Mouse (Mus musculus): ENCODE data around the gene Gm9999.
A peak's percentile ranks its signal among the peaks of the same experiment; 100 is the strongest.
"Not testable (repeated sequence)": the region's sequence is repeated elsewhere in the genome, so short reads cannot be mapped to it uniquely, and the experiment has no call there.

Gene Gm9999

DNA sequence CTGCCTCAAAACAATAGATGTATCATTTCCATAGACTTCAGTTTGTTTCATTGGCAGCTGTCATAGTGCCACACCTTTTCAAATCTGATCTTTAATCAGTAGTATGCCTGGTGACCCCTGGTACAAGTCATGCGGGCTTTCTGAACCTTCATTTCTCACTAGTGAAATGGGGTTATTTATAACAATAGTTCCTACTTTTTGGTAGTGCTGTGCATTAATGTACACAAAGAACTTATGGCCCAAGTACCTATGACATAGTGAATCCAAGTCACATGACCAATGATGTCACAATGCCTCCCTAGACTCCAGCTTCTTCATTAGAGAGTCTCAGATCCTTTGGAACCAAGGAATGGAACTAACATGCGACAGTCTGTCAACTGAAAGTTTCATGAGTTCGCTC is at the start of gene Gm9999:
Gene Gm9999, plus strand, starts transcription at position 301 of the 400 bp plus-strand sequence.
- no peak for DNase-seq (ENCODE audit: low read depth, low spot score)

DNA sequence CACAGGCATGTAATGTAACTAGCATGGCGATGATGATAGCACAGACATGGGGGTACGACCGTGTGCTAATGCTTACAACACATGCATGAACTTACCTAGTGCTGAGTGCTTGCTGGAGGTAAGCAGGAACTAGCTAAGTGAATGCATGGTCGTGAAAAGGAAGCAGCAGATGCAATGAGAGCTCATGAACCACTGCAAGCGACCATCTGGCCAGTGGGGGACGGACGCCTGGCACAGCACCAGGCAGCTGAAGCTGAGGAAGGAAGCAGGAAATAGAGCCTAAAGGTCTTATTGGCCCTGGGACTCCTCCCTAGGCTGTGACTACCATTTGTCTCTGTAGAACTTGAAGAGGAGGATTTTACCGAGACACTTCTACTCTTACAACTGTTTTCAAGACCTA is 48.6 kb upstream of the Gm9999 start:
- no peak for DNase-seq (ENCODE audit: low read depth, low spot score)

DNA sequence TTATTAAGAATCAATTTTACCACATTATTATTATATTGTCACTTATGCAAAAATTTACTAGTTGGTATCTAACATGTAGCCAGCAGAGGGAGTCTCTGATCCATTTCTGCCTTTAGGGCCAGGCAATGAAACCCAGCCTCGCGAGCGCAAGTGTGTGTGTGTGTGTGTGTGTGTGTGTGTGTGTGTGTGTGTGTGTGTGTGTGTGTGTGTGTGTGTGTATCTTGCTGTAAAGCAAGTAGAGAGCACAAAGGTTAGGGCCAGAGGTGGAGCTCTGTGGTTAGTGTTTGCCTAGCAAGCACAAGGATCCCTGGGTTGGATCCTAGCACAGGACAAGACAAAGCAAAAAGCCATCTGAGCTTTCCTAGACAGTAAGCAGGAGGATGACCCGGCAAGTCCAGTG is 47.5 kb upstream of the Gm9999 start:
- DNase-seq (ENCODE audit: low read depth, low spot score) = peak; percentile 61

DNA sequence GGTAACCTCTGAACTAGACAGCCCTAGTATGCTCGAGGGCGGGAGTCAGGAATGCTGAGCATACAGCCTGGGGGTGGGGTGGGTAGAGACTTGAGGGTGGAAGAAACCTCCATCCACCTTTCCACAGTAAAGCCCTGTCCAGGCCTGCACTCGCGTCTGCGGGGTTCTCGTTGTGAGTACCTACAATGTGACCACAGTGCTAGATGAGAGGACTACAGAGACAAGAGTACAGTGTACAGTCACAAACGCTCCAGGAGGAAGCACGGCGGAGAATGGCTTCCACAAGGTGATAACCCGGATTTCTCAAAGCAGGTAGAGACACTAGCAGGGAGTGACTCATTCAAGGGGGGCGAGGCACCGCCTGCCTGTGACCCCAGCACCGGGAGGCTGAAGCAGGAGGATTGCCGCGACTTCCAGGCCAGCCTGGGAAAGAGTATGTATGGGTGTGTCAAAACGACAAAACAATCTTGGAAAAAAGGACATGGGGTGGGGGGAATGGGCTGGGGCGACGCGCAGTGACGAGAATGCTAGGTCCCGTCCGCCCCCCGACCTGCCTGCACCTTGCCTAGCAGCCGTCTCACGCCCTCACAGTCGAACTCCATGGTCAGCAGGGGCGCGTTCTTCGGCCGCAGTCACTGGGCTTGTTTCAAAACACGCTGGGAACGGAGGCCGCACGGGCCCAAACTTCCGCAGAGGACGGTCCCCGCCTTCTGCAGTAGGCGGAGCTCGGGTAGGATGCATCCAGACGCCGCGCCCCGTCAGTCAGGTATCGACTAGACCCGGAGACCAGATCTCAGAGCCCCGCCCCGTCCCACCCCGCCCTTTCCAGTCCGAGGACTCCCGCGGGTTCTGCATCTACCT is 25.3 kb upstream of the Gm9999 start, which contains the start of gene Uevld:
Gene Uevld, minus strand, starts transcription at position 697 of the 861 bp plus-strand sequence.
- peak; percentile 98 for DNase-seq (ENCODE audit: low read depth, low spot score)

DNA sequence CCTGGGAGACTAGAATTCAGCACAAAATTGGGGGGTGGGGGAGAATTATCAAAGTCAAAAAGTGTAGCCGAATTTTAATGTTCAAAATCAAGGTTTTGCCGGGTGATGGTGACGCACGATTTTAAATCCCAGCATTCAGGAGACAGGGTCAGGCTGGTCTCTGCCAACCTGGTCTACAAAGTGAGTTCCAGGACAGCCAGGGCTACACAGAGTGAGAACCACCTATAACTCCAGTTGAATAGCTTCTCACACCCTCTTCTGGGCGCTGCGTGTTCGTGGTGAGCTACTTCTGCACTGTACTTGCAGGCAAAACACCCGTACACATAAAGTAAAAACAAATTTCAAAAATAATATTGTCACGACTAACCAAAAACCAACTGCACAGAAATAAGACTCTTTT is 24.5 kb upstream of the Gm9999 start:
- no peak for DNase-seq (ENCODE audit: low read depth, low spot score)

DNA sequence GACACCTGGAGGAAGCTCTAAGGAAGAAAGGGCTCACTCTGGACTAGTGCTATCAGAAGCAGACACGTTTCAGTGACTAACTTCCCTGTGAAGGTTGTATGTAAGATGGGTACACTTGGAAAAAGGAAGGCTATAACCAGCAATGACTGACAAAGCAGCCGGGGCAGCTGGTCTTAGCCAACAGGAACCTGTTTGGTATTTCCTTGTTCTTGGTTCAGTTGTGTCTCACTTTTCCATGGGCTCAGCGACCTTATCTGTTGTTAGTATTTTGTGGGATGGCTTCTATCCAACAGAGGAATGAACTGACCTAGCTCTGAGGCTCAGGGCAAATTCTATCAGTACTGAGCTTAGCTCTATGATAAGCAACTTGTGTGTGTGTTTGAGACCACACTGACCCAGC is 22.4 kb upstream of the Gm9999 start:
- DNase-seq (ENCODE audit: low read depth, low spot score) = no peak

DNA sequence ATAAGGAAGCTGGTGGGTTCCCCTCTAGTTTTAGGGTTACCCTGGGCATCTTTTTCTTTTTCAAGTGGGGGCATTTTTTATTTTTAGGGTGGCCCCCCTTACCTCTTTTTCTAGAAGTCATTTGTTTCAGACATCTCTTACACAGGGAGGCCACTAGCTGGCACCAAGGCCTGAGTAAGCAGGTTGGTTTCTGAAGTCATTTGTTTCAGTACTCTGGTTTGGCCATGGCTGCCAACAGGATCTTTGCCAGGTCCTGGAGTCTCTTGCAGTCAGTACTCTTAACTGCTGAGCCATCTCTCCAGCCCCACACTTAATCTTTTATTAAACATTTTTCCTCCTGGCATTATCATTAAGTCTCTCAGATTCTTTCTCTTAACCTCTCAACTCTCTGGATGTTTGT is 21.2 kb upstream of the Gm9999 start:
- DNase-seq (ENCODE audit: low read depth, low spot score) = no peak

DNA sequence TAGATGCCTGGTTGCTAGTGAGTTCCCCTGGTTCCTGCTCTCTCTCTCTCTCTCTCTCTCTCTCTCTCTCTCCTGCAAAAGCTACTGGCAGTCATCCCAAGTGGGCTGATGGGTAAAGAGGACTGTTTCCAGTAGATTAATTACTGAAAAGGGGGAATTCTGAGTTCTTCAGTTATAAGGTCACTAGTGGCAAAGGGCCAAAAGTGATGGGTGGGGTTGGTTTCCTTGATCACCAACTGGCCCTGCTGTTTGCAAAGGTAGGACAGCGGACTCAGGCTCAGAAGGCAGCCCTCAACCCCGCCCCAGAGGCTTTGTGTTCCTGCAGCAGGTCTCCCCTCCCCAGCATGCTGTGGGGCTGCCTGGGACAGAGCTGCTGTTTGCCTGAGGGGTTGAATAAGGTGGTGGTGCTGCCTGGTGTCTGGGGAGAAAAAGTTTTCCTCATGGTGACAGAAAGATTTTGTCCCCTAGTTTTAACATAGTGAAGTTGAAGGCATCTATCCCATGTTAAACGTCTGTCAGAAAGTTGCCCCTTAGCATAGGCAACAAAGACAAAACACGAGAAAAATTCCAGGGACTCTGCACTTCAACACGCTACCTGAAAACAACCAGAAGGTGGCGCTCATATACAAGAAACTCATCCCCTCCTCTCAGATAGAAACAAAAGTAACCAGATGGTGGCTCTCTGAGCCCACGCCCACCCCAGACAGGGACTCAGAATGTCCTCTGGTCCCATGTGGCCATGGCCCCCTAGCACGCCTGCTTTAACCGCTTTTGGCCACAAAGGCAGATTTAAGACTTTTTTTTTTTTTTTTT is 20.4 kb upstream of the Gm9999 start:
- peak; percentile 84 for DNase-seq (ENCODE audit: low read depth, low spot score)

DNA sequence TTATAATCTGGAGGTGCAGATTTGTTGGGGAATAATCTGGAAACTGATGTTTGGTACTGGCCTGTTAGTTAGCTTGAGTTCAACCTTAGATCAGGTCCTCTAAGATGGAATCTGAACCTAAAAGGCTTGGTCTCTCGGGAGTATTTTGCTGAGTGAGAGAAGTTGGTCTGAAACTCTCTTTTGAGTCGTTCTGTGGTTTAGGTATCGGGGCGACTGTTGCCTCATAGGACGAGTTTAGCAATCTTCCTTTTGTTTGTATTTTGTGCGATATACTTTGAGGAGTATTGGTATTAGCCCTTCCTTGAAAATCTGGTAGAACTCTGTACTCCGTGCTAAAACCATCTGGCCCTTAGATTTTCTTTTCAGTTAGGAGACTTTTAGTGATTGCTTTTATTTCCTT is 19.3 kb upstream of the Gm9999 start:
- DNase-seq (ENCODE audit: low read depth, low spot score) = no peak

DNA sequence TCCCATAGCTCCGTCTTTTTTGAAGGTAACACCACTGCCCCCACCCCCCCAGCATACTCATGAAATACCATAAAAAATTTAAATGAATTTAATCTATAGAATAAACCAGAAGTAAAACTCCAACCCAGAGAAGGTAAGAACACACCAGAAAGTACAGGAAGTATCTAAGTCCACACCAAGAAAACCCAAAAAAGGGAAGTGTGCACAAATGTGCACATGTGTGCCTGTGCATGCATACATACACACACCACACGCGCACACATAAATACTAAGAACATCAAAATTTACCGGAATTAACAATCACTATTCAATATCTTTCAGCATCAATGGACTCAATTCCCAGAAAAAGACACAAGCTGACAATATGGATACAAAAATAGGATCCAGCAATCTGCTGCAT is 13.5 kb upstream of the Gm9999 start:
- DNase-seq (ENCODE audit: low read depth, low spot score) = no peak

DNA sequence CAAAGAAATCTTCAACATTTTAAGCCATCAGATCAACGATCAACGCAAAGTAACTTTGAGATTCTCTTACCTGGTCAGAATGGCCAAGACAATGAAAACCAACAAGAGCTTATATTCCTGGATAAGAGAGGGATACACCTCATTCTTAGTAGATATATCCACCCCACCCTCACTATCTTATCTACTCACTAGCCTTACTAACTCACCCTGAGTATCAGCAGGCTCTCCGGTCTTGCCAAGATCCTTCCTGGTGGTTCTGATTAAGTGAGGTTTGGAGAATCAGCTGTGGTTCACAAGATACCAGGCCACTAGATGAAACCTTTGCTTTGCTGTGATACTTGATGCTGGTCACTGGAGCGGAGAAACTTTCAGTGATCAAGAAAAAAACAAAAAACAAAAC is 8.7 kb upstream of the Gm9999 start:
- no peak for DNase-seq (ENCODE audit: low read depth, low spot score)

DNA sequence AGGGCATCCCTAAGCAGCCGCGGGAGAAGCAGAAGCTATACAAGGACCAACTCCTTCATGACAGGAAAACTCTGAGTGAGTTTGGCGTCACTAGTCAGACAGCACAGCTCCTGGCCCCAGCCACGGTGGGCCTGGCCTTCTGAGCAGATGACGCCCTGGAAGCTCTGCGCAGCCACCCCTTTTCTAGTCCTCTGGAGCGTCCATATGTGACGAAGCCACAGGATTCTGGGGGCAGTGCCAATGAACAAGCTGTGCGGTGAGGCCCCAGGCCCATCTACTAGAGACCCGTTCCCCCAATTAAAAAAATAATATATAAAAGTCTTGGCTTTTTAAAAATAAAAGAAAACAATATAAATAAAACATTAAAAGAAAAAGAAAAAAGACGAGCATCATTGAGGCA is 7.9 kb upstream of the Gm9999 start:
- no peak for DNase-seq (ENCODE audit: low read depth, low spot score)

DNA sequence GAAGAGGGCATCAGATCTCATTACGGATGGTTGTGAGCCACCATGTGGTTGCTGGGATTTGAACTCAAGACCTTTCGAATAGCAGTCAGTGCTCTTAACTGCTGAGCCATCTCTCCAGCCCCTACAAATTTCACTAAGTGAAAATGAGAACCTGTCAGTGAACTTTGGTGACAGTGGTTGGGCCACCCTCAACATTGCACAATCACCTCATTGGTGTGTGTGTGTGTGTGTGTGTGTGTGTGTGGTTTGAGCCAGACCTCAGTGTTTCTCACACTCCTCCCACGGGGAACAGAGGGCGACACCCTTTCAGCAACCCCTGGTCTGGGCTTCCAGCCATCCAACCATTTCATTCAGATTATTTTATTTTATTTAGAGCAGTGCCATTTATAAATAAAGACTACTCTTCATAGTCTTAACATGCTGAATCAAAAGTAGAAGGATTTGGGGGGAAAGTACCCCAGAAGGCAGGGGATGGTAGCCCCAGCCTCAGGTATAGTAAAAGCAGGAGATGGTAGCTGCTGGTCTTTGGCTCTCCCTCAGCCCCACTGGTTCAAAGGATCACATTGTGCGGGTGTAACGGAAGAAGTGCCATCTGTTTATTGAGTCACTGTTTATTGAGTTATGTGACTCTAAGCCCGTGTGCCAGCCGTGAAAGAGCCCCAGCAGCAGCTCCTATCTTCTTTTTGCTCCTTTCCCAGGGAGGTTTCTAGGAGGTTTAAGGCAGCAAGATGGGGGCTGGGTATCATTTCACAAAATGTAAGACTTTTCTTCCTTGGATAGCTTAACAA is 2.5 kb downstream of the Gm9999 start:
- DNase-seq (ENCODE audit: low read depth, low spot score) = peak; percentile 77

DNA sequence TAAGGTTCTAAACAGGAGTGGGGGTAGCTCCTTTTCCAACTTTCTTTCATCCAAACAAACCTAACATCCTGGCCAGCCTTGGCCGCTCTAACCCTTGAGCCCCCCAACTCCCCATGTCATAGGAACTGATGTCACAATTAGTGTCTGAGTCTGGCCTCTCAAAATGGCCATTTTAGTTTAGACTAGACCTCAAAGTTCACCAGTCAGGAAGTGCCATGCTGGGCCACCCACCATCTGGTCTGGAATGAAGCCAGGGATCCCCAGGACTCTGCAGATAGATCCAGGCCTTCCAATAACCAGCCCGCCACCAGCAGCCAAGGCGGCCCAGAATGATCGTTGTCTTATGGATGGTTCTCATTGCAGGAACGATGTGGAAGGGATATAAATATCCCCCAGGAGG is 3.3 kb downstream of the Gm9999 start:
- DNase-seq (ENCODE audit: low read depth, low spot score) = peak; percentile 48

DNA sequence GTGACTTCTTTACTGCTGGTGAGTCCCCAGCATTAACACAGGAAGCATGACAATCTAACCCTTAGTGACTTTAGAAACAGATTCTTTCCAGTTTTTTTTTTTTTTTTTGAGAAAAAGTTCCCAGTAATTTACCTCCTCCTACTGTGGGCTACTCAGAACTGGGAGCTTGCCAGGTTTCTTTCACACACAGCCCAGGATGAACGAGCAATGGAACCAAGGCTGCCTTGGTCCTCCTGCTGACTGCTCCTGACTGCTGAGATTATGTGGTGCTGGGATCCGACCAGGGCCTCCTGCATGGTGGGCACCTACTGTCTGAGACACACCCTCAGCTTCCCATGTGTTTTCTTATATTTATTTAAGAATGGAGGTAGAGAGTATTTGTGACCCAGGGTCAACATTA is 3.7 kb downstream of the Gm9999 start:
- no peak for DNase-seq (ENCODE audit: low read depth, low spot score)

DNA sequence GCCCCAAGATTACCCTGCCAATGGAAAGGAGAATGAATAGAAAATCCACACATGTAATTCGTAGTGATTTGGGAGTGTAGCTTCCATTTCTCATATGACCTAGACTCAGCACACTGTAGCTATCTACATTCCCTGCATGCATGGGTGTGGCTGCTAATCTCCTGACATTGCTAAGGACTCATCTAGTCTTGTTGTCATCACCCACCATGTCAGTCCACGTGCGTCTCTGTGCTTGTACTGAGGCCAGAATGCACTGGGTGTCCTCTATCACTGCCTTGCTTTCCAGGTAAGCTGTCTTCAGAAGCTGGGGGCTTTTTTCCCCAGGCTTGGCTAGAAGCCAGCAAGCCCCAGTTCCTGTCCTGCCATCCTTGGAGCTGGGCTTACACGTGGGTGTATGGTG is 6.0 kb downstream of the Gm9999 start:
- not testable (repeated sequence) for DNase-seq (ENCODE audit: low read depth, low spot score)

DNA sequence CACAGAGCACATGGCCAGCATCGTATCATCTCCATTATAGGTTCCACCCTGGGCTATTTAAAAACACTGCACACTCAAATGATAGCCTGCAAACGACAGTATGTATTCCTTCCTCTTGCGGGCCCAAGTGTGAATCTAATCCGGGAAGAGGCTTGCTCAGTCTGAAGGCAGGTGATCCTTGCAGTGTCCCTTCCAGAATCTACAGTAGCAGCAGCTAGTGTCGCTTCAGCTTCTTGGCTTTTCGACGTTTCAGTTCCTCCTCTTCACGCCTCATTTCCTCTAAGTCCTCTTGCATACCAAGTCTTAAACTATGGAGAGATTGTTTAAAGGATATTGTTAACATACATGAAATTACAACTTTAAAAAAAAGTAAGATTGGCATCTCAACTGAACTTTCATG is 9.7 kb downstream of the Gm9999 start:
- no peak for DNase-seq (ENCODE audit: low read depth, low spot score)

DNA sequence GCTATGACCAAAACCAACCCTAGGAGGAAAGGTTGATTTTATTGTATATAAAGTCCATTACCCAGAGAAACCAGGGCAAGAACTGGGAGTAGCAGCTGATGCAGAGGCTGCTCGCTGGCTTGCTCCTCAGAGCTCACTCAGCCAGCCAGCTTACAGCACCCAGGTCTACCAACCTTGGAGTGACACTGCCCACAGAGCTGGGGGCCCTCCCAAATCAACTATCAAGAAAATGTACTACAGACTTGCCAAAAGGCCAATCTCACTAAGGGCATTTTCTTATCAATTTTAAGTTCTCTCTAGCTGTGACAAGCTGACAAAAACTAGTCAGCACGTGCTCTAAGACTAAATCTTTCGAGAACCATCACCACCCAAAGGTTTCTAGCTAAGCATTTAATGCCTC is 12.2 kb downstream of the Gm9999 start:
- no peak for DNase-seq (ENCODE audit: low read depth, low spot score)

DNA sequence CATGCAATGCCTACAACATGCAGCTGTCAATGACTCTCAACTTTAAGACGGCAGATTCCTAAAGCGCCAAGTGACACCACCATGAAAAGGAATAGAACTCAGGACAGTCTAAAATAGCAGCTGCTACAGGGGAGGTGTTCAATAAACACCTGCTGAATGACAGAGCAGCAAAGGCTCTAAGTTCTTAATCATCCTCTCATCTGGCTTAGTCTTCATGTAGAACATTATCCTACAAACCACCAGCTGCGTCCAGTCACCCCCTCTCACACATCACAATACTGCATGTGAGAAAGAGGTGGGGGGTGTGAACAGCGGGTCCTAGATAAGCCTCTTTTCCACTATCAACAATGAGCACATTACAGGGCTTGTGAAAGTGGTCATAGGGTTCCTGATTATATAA is 13.6 kb downstream of the Gm9999 start:
- DNase-seq (ENCODE audit: low read depth, low spot score) = no peak

DNA sequence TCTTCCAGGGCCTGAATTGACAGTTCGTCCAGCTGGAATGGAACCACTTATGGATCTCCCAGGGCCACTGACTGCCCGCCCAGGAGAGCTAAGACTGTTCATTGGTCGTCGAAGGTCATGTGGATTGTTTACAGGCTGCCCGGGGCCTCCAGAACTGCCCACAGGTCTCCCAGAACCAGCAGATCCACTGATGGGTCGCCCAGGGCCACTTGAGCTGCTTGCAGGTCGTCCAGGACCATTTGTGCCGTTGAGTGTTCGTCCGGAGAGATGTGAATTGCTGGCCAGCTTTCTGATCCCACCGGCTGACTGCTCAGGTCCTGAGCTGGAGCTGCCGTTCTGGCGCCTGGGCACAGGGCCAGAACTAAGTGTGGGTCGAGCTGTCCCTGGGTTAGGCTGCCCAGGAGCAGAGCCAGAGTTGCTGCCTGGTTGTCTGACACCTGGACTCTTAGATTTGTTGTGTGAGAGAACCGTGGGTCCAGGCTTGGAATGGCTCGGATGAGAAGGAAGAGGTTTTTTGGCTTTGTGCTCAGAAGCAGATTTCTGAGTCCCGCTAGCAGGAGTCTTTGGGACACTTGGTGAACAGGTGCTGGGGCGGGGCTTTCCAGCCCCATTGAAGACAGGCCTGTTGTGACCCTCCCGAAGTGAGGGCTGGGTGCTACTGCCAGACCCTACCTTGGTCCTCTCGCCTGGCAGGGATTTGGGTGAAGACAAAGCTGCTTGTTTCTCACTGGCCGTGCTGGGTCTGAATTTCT is 14.4 kb downstream of the Gm9999 start:
- DNase-seq (ENCODE audit: low read depth, low spot score) = peak; percentile 82

DNA sequence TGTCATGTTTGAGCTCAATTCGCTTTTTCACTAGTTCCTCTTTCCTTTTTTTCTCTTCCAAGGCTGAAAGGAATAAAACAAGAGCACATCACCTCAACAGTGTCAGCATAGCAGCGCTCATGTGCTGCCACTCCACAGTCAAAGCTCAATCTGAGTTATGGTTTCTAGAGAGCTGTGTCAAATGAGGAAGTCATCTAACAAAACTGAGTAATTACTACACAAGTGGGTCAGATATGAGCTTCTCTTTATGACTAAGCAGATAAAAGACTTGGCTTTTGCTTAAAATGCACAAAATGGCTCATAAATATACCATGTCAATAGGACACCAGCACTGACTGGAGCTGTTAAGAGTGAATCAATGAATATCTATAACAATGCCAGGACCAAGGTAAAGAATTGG is 15.6 kb downstream of the Gm9999 start:
- no peak for DNase-seq (ENCODE audit: low read depth, low spot score)

Measured in brain, adult 2 months (tissue).